Mouse (Mus musculus) hindbrain, embryonic 16.5 days (tissue): ENCODE results near the gene Ptar1. TPM values are rescaled to one million over a fixed set of nuclear protein-coding genes. Genes with fewer than 3 reads are reported as not detected.

ENCODE experiments used
- ATAC-seq: fragments of 200-750 bp; cut with Nextera tagmentation; 2 replicates; pipeline ENCODE4 v1.8.0; 2017; ENCODE audit warnings: moderate TSS enrichment, moderate library complexity
- H3K27ac ChIP-seq: fragments of 300-500 bp; sonication (generic); 2 replicates; pipeline ENCODE4 v1.5.1; 2014; ENCODE audit warnings: low read depth, mild to moderate bottlenecking, control low read depth, low read length, moderate library complexity
- H3K27me3 ChIP-seq: fragments of 300-500 bp; sonication (generic); replicated peaks from 2 replicates; pipeline ENCODE4 v1.6.1; 2014; ENCODE audit warnings: low read length; ENCODE audit not compliant: control insufficient read depth, insufficient read depth
- H3K36me3 ChIP-seq: fragments of 300-500 bp; sonication (generic); 2 replicates; pipeline ENCODE4 v1.6.1; 2014; ENCODE audit warnings: mild to moderate bottlenecking, low read length, moderate library complexity, mixed read lengths; ENCODE audit not compliant: control insufficient read depth, insufficient read depth
- H3K4me1 ChIP-seq: fragments of 300-500 bp; sonication (generic); 2 replicates; pipeline ENCODE4 v1.6.1; 2014; ENCODE audit warnings: low read depth, low read length; ENCODE audit not compliant: control insufficient read depth, insufficient read depth
- H3K4me2 ChIP-seq: fragments of 300-500 bp; sonication (generic); 2 replicates; pipeline ENCODE4 v1.6.1; 2014; ENCODE audit warnings: mild to moderate bottlenecking, low read length, control low read depth, moderate library complexity
- H3K4me3 ChIP-seq: fragments of 300-500 bp; sonication (generic); 2 replicates; pipeline ENCODE4 v1.5.1; 2014; ENCODE audit warnings: mild to moderate bottlenecking, low read length, control low read depth, moderate library complexity
- H3K9ac ChIP-seq: fragments of 300-500 bp; sonication (generic); 2 replicates; pipeline ENCODE4 v1.6.1; 2014; ENCODE audit warnings: low read depth, mild to moderate bottlenecking, control low read depth, low read length, moderate library complexity
- H3K9me3 ChIP-seq: fragments of 300-500 bp; sonication (generic); 2 replicates; pipeline ENCODE4 v1.6.1; 2014; ENCODE audit warnings: mild to moderate bottlenecking, low read length, moderate library complexity; ENCODE audit not compliant: control insufficient read depth
- WGBS: fragments of 180-500 bp; shearing (Covaris S2); extraction: QIAGEN DNeasy Blood & Tissue Kit; methylation state at CpG from one replicate; pipeline ENCODE4 v1.1.7; 2014; 5-methylcytosine and 5-hydroxymethylcytosine counted together
- polyA plus RNA-seq: library from polyadenylated mRNA; unstranded; fragments of >200 nt; fragmentation: Nextera tagmentation; extraction: Ambion mirVana; gene quantifications from 2 replicates; pipeline ENCODE4 v1.2.1, GENCODE M21; 2015

Gene Ptar1
- polyA plus RNA-seq, 1 experiment from 2014 or later, result 4.0 TPM

DNA sequence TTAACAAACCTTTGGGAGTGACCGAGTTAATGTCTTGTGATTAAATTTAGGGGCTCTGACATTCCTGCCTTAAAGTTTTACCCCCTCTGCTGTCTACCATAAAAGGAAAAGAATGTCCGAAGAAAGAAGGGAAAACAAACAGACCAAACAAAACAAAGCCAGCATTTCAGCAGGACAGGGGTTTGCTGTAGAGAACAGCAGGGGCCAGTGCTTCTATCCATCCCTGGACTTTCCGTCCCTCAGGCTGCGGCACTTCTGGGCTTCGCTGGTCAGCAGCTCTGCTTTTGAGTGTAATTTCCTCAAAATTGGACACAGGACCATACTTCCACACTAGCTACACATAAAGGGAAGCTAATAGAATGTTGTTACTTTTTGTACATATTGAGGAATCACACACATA, 81.6 kb downstream of the Ptar1 start:
- no peak overlapping the region for H3K9ac ChIP-seq
- H3K4me2 ChIP-seq, result no peak overlapping the region
- no peak overlapping the region for H3K27ac ChIP-seq
- no peak for ATAC-seq
- no peaks in the 10 kb centered on the region for H3K27me3 ChIP-seq
- H3K36me3 ChIP-seq, result no peaks in the 10 kb centered on the region
- 34% methylated on average over 5 of the region's 5 CpGs for WGBS
- H3K4me1 ChIP-seq, result peaks cover 16% of the 10 kb centered on the region
- no peaks in the 10 kb centered on the region for H3K9me3 ChIP-seq
- H3K4me3 ChIP-seq, result no peak overlapping the region

DNA sequence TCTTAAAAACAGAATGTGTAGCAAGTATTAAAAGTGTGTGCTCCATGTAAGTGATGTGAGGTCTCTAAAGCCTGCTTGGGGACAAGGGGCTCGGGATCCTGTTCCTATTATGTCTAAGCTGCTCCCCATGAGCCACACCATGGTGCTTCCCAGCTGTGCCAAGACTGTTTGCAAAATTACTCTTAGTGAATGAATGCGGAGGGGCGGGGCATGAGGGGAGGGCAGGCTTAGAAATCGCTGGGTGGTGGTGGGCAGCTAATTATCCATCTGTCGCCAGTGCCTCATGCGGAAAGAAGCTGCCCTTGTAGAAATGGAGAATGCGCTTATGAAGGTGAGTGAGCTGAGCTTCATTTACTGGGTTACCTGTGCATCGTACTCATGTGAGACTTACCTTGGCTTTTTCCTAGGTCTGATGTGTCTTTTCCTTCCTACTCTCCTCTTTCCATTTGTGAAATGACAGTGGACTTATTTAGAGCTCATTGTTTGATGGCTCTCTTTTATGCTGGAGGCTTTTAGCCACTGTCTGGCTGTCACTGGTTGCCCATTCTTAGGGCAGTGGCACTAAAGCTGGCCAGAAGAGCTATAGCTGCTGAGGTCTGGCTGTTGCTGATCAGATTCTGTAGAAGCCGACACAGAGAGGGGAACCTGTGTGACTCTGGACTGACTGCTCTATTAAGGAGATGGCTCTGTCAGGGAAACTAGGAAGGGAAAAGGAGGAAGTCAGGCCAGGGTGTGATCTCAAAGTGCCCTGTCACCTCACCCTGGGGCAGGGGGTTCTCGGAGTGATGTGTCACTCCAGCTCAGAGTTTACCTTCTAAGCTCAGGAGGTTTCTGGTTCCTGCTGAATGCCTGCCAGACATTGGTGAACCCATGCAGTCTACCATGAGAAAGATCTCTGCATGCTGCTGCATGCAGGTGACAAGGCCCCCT, 83.5 kb downstream of the Ptar1 start:
- no peaks in the 10 kb centered on the region for H3K27me3 ChIP-seq
- ATAC-seq, result peak; percentile 66
- WGBS, result 21% methylated on average over 10 of the region's 10 CpGs
- H3K4me2 ChIP-seq, result peak overlapping the region; percentile 22
- H3K36me3 ChIP-seq, result no peaks in the 10 kb centered on the region
- peak overlapping the region; percentile 59; the same call in 1 of the 2 replicates for H3K27ac ChIP-seq
- no peak overlapping the region for H3K4me3 ChIP-seq
- no peak overlapping the region for H3K9ac ChIP-seq
- H3K4me1 ChIP-seq, result peaks cover 11% of the 10 kb centered on the region; the same call in 1 of the 2 replicates
- H3K9me3 ChIP-seq, result no peaks in the 10 kb centered on the region

DNA sequence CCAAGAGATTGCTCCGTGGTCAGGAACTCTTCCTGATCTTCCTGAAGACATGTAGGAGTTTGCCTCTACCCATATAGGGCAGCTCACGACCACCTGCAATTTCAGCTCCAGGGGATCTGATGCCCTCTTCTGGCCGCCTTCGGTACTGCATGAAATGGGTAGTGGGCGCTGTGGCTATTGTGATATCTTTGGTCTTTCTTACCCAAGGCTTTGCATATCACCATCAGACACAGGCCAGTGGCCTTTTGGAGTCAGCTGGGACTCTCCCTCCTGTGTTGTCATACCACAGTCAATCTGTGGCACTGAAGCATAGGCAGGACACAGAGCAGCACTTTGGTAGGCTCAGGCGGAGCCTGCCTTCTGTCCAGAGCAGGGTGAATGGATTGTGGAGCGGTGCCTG, 84.7 kb downstream of the Ptar1 start:
- Histone ChIP-seq H3K27me3 (no peaks in the 10 kb centered on the region), H3K4me2 (no peak overlapping the region), H3K4me3 (no peak overlapping the region), H3K9me3 (no peaks in the 10 kb centered on the region), H3K36me3 (no peaks in the 10 kb centered on the region), H3K4me1 (peaks cover 11% of the 10 kb centered on the region; the same call in 1 of the 2 replicates), H3K27ac (no peak overlapping the region), H3K9ac (no peak overlapping the region)
- no peak for ATAC-seq
- 75% methylated on average over 7 of the region's 7 CpGs for whole genome bisulfite sequencing

DNA sequence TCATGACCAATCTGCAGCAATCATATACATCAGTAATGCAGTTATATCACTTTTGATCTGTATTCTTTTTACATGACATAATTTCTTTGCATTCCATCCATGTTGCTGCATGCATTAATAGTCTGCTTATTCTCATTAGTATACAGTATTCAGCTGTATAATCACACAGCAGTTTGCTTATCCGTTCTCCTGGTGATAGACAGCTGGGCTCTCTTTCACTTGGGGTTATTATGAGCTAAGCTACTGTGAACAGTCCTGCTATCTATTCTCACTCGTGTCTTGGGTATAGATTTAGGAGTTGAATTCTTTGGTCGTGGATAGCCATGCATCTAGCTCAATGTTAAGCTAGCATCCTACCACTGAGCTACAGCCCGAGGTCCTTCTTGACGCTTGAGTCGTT, 88.1 kb downstream of the Ptar1 start:
- no peak for ATAC-seq
- Histone ChIP-seq H3K36me3 (no peaks in the 10 kb centered on the region), H3K27ac (no peak overlapping the region), H3K4me1 (peaks cover 9% of the 10 kb centered on the region; the same call in 1 of the 2 replicates), H3K9me3 (no peaks in the 10 kb centered on the region), H3K4me2 (no peak overlapping the region), H3K9ac (no peak overlapping the region), H3K27me3 (no peaks in the 10 kb centered on the region), H3K4me3 (no peak overlapping the region)
- 71% methylated on average over 6 of the region's 6 CpGs for WGBS

DNA sequence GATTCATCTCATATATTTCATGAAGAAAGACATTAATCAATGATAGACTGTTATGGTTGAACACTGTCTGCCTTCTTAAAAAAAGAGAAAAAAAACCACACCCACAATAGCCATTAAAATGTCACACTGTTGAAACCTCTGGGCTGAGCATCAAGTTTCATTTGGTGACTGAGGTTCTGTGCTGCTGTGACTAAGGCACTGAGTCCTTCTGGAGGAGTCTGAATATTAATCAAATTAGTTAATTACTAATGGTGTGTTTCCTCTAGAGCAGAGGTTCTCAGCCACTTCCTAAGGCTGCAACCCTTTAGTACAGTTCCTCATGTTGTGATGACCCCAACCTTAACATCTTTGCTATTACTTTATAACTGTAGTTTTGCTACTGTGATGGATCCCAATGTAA, 91.9 kb downstream of the Ptar1 start:
- Histone ChIP-seq H3K9me3 (no peaks in the 10 kb centered on the region), H3K4me3 (no peak overlapping the region), H3K9ac (no peak overlapping the region), H3K4me2 (no peak overlapping the region), H3K27me3 (no peaks in the 10 kb centered on the region), H3K4me1 (no peaks in the 10 kb centered on the region), H3K36me3 (no peaks in the 10 kb centered on the region), H3K27ac (no peak overlapping the region)
- no peak for ATAC-seq

DNA sequence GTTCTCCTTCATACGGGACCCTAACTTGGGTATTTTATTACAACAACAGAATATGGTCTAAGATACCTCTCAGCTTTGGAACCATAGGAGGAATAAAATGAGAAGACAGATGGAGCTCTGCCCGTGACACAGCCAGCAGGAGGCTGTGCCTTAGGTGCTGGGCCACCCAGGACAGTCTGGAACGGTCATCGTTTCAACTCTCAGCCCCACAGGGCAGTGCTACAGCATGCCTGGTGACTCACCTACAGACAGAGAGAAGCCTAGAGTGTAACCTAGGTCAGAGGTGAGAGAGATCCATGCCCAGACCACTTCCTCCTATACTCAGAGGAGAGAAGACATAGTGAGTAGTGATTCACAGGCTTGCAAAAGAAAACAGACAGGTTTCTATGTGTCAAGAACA, 92.9 kb downstream of the Ptar1 start:
- no peak for ATAC-seq
- H3K9me3 ChIP-seq, result no peaks in the 10 kb centered on the region
- no peaks in the 10 kb centered on the region for H3K4me1 ChIP-seq
- H3K4me3 ChIP-seq, result no peak overlapping the region
- H3K9ac ChIP-seq, result no peak overlapping the region
- no peak overlapping the region for H3K27ac ChIP-seq
- no peak overlapping the region for H3K4me2 ChIP-seq
- 85% methylated on average over 4 of the region's 4 CpGs for WGBS
- no peaks in the 10 kb centered on the region for H3K36me3 ChIP-seq
- H3K27me3 ChIP-seq, result no peaks in the 10 kb centered on the region

Other genes with a start within 250 kb of the Ptar1 start
- 2.5 and 2.6 TPM in 2 replicates for gene Mamdc2, start 239.0 kb upstream of the Ptar1 start, polyA plus RNA-seq
- gene 1700028P14Rik, start 34.6 kb upstream of the Ptar1 start, polyA plus RNA-seq, result 3.0 and 3.3 TPM in 2 replicates
- gene Apba1, start 71.5 kb downstream of the Ptar1 start, polyA plus RNA-seq, result 12.7 and 13.3 TPM in 2 replicates